Mouse (Mus musculus) brain, embryonic 14.5 days (tissue): ENCODE results near the gene Ctnnd1.

Source experiments
- CTCF ChIP-seq: fragments of 200-500 bp; IDR thresholded peaks from 2 replicates; pipeline ENCODE4 v1.5.1; 2012; ENCODE audit warnings: inconsistent platforms, mild to moderate bottlenecking, moderate library complexity, borderline replicate concordance; ENCODE audit not compliant: insufficient read depth, insufficient read length; ENCODE audit errors: extremely low read depth
- POLR2A ChIP-seq: fragments of 200-500 bp; IDR thresholded peaks from 2 replicates; pipeline ENCODE4 v1.6.1; 2012; ENCODE audit warnings: mild to moderate bottlenecking, inconsistent platforms, borderline replicate concordance; ENCODE audit not compliant: poor library complexity, insufficient read depth, insufficient read length, severe bottlenecking; ENCODE audit errors: extremely low read depth

GRCm38 (mm10) chr2:84634006-84634405, 16.6 kb downstream of the Ctnnd1 start:
- TF ChIP-seq CTCF (no peak), POLR2A (no peak)
